Mouse (Mus musculus): ENCODE measurements around the gene Zfp961. TPM values are rescaled to one million over a fixed set of nuclear protein-coding genes. Genes with fewer than 3 reads are reported as not detected.

Gene Zfp961
- total RNA-seq, 1 experiment: 79.0 TPM

GRCm38 (mm10) chr8:72000223-72000622 lies 49.4 kb downstream of the Zfp961 start:
- no peaks in the 10 kb centered on the region for H3K36me3 ChIP-seq (ENCODE audit: control insufficient read depth, insufficient read depth, low read length, poor library complexity, severe bottlenecking)
- no peak overlapping the region for H3K9ac ChIP-seq (ENCODE audit: insufficient read depth, low read depth, low read length, poor library complexity, severe bottlenecking)
- TF ChIP-seq CHD2 (IDR thresholded peaks at IDR 0.05; ENCODE audit: low read depth, low read length): no peak
- no peak for TF ChIP-seq ZNF384 (IDR thresholded peaks at IDR 0.05; ENCODE audit: low read depth, low read length)
- no peak for TF ChIP-seq ZC3H11A (IDR thresholded peaks at IDR 0.05; ENCODE audit: borderline replicate concordance, low read depth, low read length)
- no peak for TF ChIP-seq MAFK (IDR thresholded peaks at IDR 0.05; ENCODE audit: insufficient read depth, low read depth, low read length)
- no peak for TF ChIP-seq HCFC1 (IDR thresholded peaks at IDR 0.05; ENCODE audit: borderline replicate concordance, insufficient read depth, low read length)
- no peaks in the 10 kb centered on the region for H3K9me3 ChIP-seq (ENCODE audit: control insufficient read depth, insufficient read depth, low read depth, low read length)
- H3K27ac ChIP-seq (ENCODE audit: insufficient read depth, low read depth, low read length, poor library complexity, severe bottlenecking): no peak overlapping the region
- H3K4me3 ChIP-seq (ENCODE audit: insufficient read depth in 1 of 2, low read depth in 1 of 2, low read length in 2 of 2, poor library complexity in 1 of 2, severe bottlenecking in 1 of 2): no peak overlapping the region
- in situ Hi-C loops (cut with MboI; ENCODE audit: low sequenced_read_pairs in 2 of 2, unreplicated experiment in 2 of 2): no loop called here
- no peak for DNase-seq (ENCODE audit: low read depth, low spot score)
- H3K4me1 ChIP-seq (ENCODE audit: control insufficient read depth in 2 of 2, insufficient read depth in 2 of 2, low read length in 2 of 2, poor library complexity in 1 of 2): no peaks in the 10 kb centered on the region

GRCm38 (mm10) chr8:72002942-72003341 lies 52.1 kb downstream of the Zfp961 start:
- TF ChIP-seq HCFC1 (IDR thresholded peaks at IDR 0.05; ENCODE audit: borderline replicate concordance, insufficient read depth, low read length) (no peak), ZNF384 (IDR thresholded peaks at IDR 0.05; ENCODE audit: low read depth, low read length) (no peak), ZC3H11A (IDR thresholded peaks at IDR 0.05; ENCODE audit: borderline replicate concordance, low read depth, low read length) (no peak), MAFK (IDR thresholded peaks at IDR 0.05; ENCODE audit: insufficient read depth, low read depth, low read length) (no peak), CHD2 (IDR thresholded peaks at IDR 0.05; ENCODE audit: low read depth, low read length) (no peak)
- Histone ChIP-seq H3K9me3 (ENCODE audit: control insufficient read depth, insufficient read depth, low read depth, low read length) (no peaks in the 10 kb centered on the region), H3K36me3 (ENCODE audit: control insufficient read depth, insufficient read depth, low read length, poor library complexity, severe bottlenecking) (no peaks in the 10 kb centered on the region), H3K4me3 (ENCODE audit: insufficient read depth in 1 of 2, low read depth in 1 of 2, low read length in 2 of 2, poor library complexity in 1 of 2, severe bottlenecking in 1 of 2) (no peak overlapping the region), H3K9ac (ENCODE audit: insufficient read depth, low read depth, low read length, poor library complexity, severe bottlenecking) (no peak overlapping the region), H3K4me1 (ENCODE audit: control insufficient read depth in 2 of 2, insufficient read depth in 2 of 2, low read length in 2 of 2, poor library complexity in 1 of 2) (no peaks in the 10 kb centered on the region), H3K27ac (ENCODE audit: insufficient read depth, low read depth, low read length, poor library complexity, severe bottlenecking) (no peak overlapping the region)
- no peak for DNase-seq (ENCODE audit: low read depth, low spot score)
- in situ Hi-C loops (cut with MboI; ENCODE audit: low sequenced_read_pairs in 2 of 2, unreplicated experiment in 2 of 2): no loop called here

GRCm38 (mm10) chr8:72005912-72006311 lies 55.1 kb downstream of the Zfp961 start:
- DNase-seq (ENCODE audit: low read depth, low spot score): no peak
- TF ChIP-seq MAFK (IDR thresholded peaks at IDR 0.05; ENCODE audit: insufficient read depth, low read depth, low read length): no peak
- no peak for TF ChIP-seq HCFC1 (IDR thresholded peaks at IDR 0.05; ENCODE audit: borderline replicate concordance, insufficient read depth, low read length)
- Histone ChIP-seq H3K9me3 (ENCODE audit: control insufficient read depth, insufficient read depth, low read depth, low read length) (no peaks in the 10 kb centered on the region), H3K27ac (ENCODE audit: insufficient read depth, low read depth, low read length, poor library complexity, severe bottlenecking) (no peak overlapping the region), H3K4me1 (ENCODE audit: control insufficient read depth in 2 of 2, insufficient read depth in 2 of 2, low read length in 2 of 2, poor library complexity in 1 of 2) (no peaks in the 10 kb centered on the region), H3K4me3 (ENCODE audit: insufficient read depth in 1 of 2, low read depth in 1 of 2, low read length in 2 of 2, poor library complexity in 1 of 2, severe bottlenecking in 1 of 2) (no peak overlapping the region), H3K9ac (ENCODE audit: insufficient read depth, low read depth, low read length, poor library complexity, severe bottlenecking) (no peak overlapping the region), H3K36me3 (ENCODE audit: control insufficient read depth, insufficient read depth, low read length, poor library complexity, severe bottlenecking) (no peaks in the 10 kb centered on the region)
- in situ Hi-C loops (cut with MboI; ENCODE audit: low sequenced_read_pairs in 2 of 2, unreplicated experiment in 2 of 2): no loop called here

DNA sequence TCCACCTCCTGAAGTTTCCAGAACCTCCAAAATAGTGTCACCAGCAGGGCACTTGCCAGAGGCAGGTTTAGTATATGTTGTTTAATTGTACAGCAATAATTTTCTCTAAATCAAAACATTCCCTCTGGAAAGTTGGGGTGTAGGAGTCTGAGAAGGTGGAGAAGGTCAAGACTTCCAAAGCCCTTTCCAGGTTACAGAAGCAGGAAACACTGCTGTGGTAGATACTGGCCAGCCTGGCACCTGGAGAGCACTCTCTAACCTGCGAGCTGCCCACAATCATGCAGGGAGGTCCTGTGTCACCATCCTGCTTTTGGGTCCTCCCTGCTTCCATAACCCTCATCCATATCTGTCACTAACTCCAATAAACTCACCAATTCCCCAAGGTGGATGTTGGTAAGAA lies 55.9 kb downstream of the Zfp961 start:
- H3K9ac ChIP-seq (ENCODE audit: insufficient read depth, low read depth, low read length, poor library complexity, severe bottlenecking): no peak overlapping the region
- DNase-seq (ENCODE audit: low read depth, low spot score): no peak
- TF ChIP-seq HCFC1 (IDR thresholded peaks at IDR 0.05; ENCODE audit: borderline replicate concordance, insufficient read depth, low read length) (no peak), MAFK (IDR thresholded peaks at IDR 0.05; ENCODE audit: insufficient read depth, low read depth, low read length) (no peak), ZNF384 (IDR thresholded peaks at IDR 0.05; ENCODE audit: low read depth, low read length) (no peak), ZC3H11A (IDR thresholded peaks at IDR 0.05; ENCODE audit: borderline replicate concordance, low read depth, low read length) (no peak), CHD2 (IDR thresholded peaks at IDR 0.05; ENCODE audit: low read depth, low read length) (no peak)
- H3K4me3 ChIP-seq (ENCODE audit: insufficient read depth in 1 of 2, low read depth in 1 of 2, low read length in 2 of 2, poor library complexity in 1 of 2, severe bottlenecking in 1 of 2): no peak overlapping the region
- no peak overlapping the region for H3K27ac ChIP-seq (ENCODE audit: insufficient read depth, low read depth, low read length, poor library complexity, severe bottlenecking)
- no peaks in the 10 kb centered on the region for H3K36me3 ChIP-seq (ENCODE audit: control insufficient read depth, insufficient read depth, low read length, poor library complexity, severe bottlenecking)
- in situ Hi-C loops (cut with MboI; ENCODE audit: low sequenced_read_pairs in 2 of 2, unreplicated experiment in 2 of 2): no loop called here
- no peaks in the 10 kb centered on the region for H3K4me1 ChIP-seq (ENCODE audit: control insufficient read depth in 2 of 2, insufficient read depth in 2 of 2, low read length in 2 of 2, poor library complexity in 1 of 2)
- H3K9me3 ChIP-seq (ENCODE audit: control insufficient read depth, insufficient read depth, low read depth, low read length): no peaks in the 10 kb centered on the region

DNA sequence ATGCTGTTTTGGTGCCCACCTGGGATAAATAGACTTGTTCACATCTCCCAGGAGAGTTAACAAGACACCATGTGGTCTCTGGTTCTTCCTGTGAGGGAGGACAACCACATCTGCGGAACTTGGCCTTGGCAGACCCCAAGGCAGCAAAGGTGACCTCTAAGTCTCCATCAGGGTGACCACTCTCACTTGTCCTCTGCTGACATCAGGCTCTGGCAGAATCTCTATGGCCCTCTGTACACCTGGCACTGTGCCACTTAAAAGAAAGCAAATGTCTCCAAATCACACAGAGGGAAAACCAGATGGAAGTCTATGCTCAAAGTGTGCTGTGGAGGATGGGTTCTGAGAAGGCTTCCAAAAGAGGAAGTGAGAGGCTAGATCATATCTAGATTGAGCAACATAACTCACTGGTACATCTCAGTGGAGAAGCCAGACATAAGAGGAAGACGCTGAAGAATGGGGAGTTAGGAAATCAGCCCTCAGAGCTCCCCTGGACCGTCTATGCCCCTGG lies 57.4 kb downstream of the Zfp961 start:
- no peak for TF ChIP-seq ZC3H11A (IDR thresholded peaks at IDR 0.05; ENCODE audit: borderline replicate concordance, low read depth, low read length)
- TF ChIP-seq MAFK (IDR thresholded peaks at IDR 0.05; ENCODE audit: insufficient read depth, low read depth, low read length): no peak
- TF ChIP-seq CHD2 (IDR thresholded peaks at IDR 0.05; ENCODE audit: low read depth, low read length): no peak
- TF ChIP-seq ZNF384 (IDR thresholded peaks at IDR 0.05; ENCODE audit: low read depth, low read length): no peak
- TF ChIP-seq HCFC1 (IDR thresholded peaks at IDR 0.05; ENCODE audit: borderline replicate concordance, insufficient read depth, low read length): no peak
- H3K9ac ChIP-seq (ENCODE audit: insufficient read depth, low read depth, low read length, poor library complexity, severe bottlenecking): no peak overlapping the region
- H3K4me3 ChIP-seq (ENCODE audit: insufficient read depth in 1 of 2, low read depth in 1 of 2, low read length in 2 of 2, poor library complexity in 1 of 2, severe bottlenecking in 1 of 2): no peak overlapping the region
- H3K4me1 ChIP-seq (ENCODE audit: control insufficient read depth in 2 of 2, insufficient read depth in 2 of 2, low read length in 2 of 2, poor library complexity in 1 of 2): no peaks in the 10 kb centered on the region
- DNase-seq (ENCODE audit: low read depth, low spot score): no peak
- in situ Hi-C loops (cut with MboI; ENCODE audit: low sequenced_read_pairs in 2 of 2, unreplicated experiment in 2 of 2): no loop called here
- no peaks in the 10 kb centered on the region for H3K36me3 ChIP-seq (ENCODE audit: control insufficient read depth, insufficient read depth, low read length, poor library complexity, severe bottlenecking)
- no peaks in the 10 kb centered on the region for H3K9me3 ChIP-seq (ENCODE audit: control insufficient read depth, insufficient read depth, low read depth, low read length)
- no peak overlapping the region for H3K27ac ChIP-seq (ENCODE audit: insufficient read depth, low read depth, low read length, poor library complexity, severe bottlenecking)
